Mouse (Mus musculus) liver, adult (tissue): ENCODE data around the gene Fn1.

Source experiments
- GATA4 ChIP-seq: IDR thresholded peaks from 2 replicates; pipeline ENCODE4 v1.6.1; 2014; ENCODE audit warnings: mild to moderate bottlenecking, low read length; ENCODE audit not compliant: insufficient replicate concordance

Fn1 gene

DNA sequence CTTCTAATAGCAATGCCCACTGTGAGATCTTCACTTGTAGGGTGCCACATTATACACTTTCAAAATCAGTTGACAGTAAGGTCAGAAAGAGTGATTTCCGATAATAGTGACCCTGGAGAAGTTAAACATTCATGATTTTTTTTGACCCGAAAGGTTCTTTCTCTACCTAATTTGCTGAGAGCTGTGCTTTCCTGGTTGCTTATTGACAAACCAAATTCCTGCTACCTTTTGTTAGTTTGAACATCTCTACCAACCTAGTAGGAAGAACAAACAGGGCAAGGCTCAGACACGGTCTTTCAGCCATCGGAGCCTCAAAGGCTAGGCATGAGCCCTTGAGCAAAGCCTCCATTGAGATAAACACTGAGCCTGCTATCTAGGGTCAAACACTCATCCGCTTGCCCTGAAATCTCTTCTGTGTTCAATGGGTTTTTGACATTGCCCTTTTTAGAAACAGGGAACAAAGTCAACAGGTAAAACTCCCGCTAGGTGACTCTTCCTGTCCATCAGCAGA is 18.5 kb downstream of the Fn1 start:
- TF ChIP-seq GATA4, result peak; percentile 95

GRCm38 (mm10) chr1:71632387-71632786 is 20.6 kb downstream of the Fn1 start:
- no peak for TF ChIP-seq GATA4

GRCm38 (mm10) chr1:71631811-71632210 is 21.2 kb downstream of the Fn1 start:
- TF ChIP-seq GATA4, result no peak

DNA sequence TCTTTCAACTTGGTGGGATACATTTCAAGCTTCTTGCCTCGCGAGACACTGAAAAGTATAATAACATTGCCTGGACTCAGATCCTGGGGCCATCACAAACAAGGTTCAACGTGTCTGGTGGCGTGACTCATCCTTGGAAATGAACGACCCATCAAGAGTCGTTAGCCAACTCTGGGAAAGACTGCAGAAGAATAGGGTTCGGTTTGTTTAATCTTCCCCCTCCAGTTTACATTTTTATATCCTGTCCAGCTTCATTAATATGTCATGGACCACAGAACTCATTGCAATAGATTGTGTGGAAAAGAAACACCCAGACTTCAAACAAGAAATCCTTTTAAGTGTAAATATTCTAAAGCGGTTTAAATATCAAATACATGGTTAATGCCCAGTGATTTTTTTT is 22.8 kb downstream of the Fn1 start:
- no peak for TF ChIP-seq GATA4

DNA sequence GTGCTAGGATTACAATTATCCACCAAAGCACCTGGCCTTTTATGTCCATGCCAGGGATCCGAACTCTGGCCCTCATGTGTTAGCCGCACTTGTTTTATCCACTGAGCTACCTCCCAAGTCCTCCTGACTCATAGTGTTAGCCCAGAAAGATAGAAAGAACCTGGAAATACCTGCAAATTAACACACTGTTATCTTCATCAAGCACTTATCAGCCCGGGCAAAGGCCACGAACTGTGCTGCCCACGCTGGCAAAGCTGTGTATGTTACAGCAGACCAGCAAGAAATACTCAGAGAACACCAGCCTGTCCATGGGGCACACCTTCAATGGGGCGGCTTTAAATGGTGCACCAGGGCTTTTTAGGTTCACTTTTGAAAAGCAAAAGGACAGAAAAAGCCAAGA is 29.4 kb downstream of the Fn1 start:
- TF ChIP-seq GATA4, result no peak

- no peak for TF ChIP-seq GATA4
Measured at GRCm38 (mm10) chr1:71621526-71621925, 31.5 kb downstream of the Fn1 start.

- no peak for TF ChIP-seq GATA4
Measured at GRCm38 (mm10) chr1:71614545-71615246, 38.3 kb downstream of the Fn1 start.

DNA sequence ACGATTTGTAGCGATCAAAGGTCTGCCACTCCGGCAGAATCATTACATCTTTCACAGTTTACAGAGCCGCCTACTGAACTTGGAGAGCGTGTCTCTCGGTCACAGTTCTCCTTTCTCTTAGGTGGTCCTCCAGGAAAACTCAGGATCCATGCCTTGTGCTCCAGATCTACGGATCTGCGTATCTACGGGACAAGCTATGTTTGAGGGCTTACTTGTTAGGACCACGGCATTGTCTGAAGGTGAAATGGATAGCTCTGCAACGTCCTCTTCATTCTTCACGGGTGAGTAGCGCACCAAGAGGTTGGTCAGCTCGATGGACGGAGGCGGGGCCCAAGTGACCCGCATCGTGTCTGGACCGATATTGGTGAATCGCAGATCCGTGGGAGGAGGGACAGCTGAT is 40.7 kb downstream of the Fn1 start:
- no peak for TF ChIP-seq GATA4

- TF ChIP-seq GATA4, result no peak
Measured at GRCm38 (mm10) chr1:71609916-71610315, 43.1 kb downstream of the Fn1 start.

DNA sequence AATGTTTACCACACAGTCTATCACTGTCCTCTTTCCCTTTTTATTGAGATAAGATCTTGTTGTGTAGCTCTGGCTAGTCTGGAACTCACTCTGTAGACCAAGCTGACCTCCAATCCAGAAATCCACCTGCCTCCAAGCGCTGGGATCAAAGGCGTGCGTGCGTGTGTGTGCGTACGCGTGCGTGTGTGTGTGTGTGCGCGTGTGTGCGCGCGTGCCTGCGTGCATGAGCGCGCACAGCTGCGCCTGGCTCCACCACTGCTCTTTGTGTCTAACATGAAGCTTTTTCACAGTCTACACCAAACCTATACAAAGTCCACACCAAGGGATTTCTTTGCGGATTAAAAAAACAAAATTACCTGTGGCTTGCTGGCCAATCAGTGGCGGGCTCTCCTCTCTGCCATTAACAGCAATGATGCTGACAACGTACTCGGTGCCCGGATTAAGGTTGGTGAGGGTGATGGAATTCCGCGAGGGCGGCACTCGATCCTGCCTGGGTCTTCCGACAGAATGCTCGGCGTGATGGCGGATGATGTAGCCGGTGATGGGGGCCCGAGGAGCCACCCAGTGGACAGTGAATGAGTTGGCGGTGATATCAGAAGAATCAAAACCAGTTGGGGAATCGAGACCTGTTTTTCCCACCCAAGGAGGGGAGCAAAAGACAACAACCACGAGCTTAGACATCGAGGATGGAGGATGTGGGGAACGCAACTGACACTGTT is 43.8 kb downstream of the Fn1 start:
- no peak for TF ChIP-seq GATA4

DNA sequence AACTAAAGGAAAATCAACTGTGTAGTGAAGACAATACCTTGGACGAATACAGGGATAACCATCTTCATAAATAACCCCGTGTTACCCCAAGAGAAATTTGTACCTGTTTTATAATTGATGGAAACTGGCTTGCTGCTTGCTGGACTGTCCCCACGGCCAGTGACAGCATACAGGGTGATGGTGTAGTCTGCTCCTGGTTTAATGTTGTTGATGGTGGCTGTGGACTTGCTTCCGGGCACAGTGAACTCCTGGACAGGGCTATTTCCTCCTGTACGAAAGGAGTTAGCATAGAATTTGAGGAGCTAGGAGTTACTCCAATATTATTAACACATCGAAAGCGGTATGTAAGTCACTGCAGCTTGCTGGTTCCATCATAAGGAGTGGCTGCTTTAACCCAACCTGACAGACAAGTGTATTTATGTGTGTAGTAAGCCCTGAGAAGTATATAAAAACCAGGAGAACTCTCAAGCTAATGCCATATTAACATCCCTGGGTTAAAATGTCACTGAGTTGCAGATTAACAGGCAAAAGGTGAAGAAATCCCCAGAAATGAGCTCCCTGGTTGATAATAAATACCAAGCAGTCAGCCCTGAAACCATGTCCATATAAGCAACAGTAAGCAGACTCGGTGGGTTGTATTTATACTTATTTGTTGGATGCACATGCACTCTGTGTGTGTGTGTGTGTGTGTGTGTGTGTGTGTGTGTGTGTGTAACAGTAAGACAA is 46.2 kb downstream of the Fn1 start:
- no peak for TF ChIP-seq GATA4

- no peak for TF ChIP-seq GATA4
Measured at GRCm38 (mm10) chr1:71605751-71606150, 47.2 kb downstream of the Fn1 start.

DNA sequence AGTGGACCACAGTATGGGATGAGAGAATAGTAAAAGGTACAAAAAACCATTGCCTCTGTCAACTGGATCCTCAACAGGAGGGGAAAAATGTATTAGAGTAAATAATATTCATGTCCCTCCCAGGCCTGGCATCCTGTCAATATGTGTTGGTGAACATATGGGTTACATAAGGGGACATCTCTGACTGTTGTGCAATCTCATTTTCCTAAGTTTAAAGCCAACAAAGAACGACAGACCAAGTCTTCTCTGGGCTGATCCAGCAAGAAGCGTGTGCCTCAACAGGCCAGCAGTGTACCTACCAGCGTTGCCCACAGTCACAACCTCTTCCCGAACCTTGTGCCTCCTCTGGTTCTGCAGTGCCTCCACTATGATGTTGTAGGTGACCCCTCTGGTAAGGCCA is 57.6 kb downstream of the Fn1 start:
- no peak for TF ChIP-seq GATA4

DNA sequence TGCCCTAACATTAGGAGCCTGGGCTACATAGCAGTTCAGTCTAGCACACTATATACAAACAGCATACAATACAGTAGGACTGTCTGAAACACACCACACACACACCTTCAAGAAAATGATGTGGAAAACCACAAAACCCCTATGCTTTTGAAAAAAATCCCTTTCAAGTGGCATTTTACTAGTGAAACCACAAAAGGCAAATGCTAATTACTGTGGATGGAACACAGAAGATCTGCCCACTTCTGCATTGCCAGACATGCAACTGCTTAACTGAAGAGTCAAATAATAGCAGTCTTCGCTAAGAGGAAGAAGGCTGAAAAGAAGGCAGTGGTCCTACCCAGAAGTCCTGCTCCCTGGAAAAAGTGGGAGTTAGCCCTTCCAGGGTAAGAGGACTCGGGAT is 58.7 kb downstream of the Fn1 start:
- no peak for TF ChIP-seq GATA4

- TF ChIP-seq GATA4, result no peak
Measured at GRCm38 (mm10) chr1:71593184-71593583, 59.8 kb downstream of the Fn1 start.

DNA sequence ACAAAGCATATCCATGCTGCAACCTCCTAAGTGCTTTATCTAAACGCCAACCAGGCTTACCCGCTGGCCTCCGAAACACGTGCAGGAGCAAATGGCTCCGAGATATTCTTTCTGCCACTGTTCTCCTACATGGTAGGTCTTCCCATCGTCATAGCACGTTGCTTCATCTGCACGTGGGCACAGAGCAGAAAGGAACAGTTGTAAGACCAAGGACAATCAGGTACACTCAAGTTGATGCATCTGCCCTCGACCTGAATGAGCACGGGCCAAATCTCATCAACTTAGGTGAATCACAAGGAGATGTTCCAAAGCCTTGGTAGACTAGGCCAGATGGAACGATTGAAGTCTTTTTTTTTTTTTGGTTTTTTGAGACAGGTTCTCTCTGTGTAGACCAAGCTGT is 63.0 kb downstream of the Fn1 start:
- no peak for TF ChIP-seq GATA4
